Comparison of ENCODE assay signal across 9 mouse cellular contexts in genomic region chr11:101896546-101897361, GRCm38 (mm10). TPM values are rescaled to one million over a fixed set of nuclear protein-coding genes. Genes with fewer than 3 reads are reported as not detected.
A peak's percentile ranks its signal among the peaks of the same experiment; 100 is the strongest.
DNase-seq lines count a peak whose midpoint lies in the region; ATAC-seq lines count a peak whose summit lies in the region.
"Had no signal": no experiment of that assay in that cellular context is flagged by ENCODE, and none has a peak within 500 bp of the region (broad histone marks: within the 10 kb centered on the region; RNA-seq: fewer than 3 reads in every experiment).

No protein-coding gene starts in this region.

- no peak overlapping the region for H3K4me3 ChIP-seq in forebrain, embryonic 10.5 days
- H3K4me3 ChIP-seq in forebrain, embryonic 13.5 days: no peak overlapping the region
- no peak overlapping the region for H3K4me3 ChIP-seq in embryonic facial prominence, embryonic 12.5 days
- H3K4me3 ChIP-seq in kidney, embryonic 15.5 days (replicated peaks): no peak overlapping the region
- H3K4me3 ChIP-seq in neural tube, embryonic 11.5 days (ENCODE audit: low read depth, low read length): no peak overlapping the region

- intact Hi-C loops in left cerebral cortex, postnatal 36 days (cut with DNase I): no loop called here

- no peak overlapping the region for H3K4me2 ChIP-seq in forebrain, embryonic 13.5 days
- no peak overlapping the region; the same call in 1 of the 2 replicates for H3K4me2 ChIP-seq in embryonic facial prominence, embryonic 12.5 days (replicated peaks)
- no peak overlapping the region for H3K4me2 ChIP-seq in kidney, embryonic 15.5 days
- no peak overlapping the region for H3K4me2 ChIP-seq in neural tube, embryonic 11.5 days (ENCODE audit: low read depth)

- ATAC-seq in forebrain, embryonic 13.5 days: no peak
- ATAC-seq in embryonic facial prominence, embryonic 12.5 days (ENCODE audit: insufficient number of reproducible peaks, insufficient read depth, low FRiP score, low TSS enrichment): no peak
- ATAC-seq in kidney, embryonic 15.5 days (replicated peaks; ENCODE audit: low FRiP score): peak; percentile 84
- no peak for ATAC-seq in neural tube, embryonic 11.5 days (ENCODE audit: insufficient read depth, low FRiP score, low TSS enrichment)
- ATAC-seq in activated CD4-positive, CD25-positive, alpha-beta regulatory T cell, adult 4 months: no peak

- WGBS in forebrain, embryonic 10.5 days: 39% methylated on average over 13 of the region's 13 CpGs
- WGBS in forebrain, embryonic 13.5 days: 60% methylated on average over 13 of the region's 13 CpGs
- 32% methylated on average over 13 of the region's 13 CpGs for WGBS in embryonic facial prominence, embryonic 12.5 days
- 10% methylated on average over 13 of the region's 13 CpGs for WGBS in kidney, embryonic 15.5 days
- WGBS in neural tube, embryonic 11.5 days: 7% methylated on average over 13 of the region's 13 CpGs

- no peaks in the 10 kb centered on the region for H3K9me3 ChIP-seq in forebrain, embryonic 10.5 days
- no peaks in the 10 kb centered on the region for H3K9me3 ChIP-seq in forebrain, embryonic 13.5 days (replicated peaks)
- no peaks in the 10 kb centered on the region for H3K9me3 ChIP-seq in embryonic facial prominence, embryonic 12.5 days
- H3K9me3 ChIP-seq in kidney, embryonic 15.5 days (replicated peaks): no peaks in the 10 kb centered on the region; the same call in 1 of the 2 replicates
- H3K9me3 ChIP-seq in neural tube, embryonic 11.5 days (ENCODE audit: control insufficient read depth, low read length): no peaks in the 10 kb centered on the region

- no peaks in the 10 kb centered on the region for H3K36me3 ChIP-seq in forebrain, embryonic 10.5 days (replicated peaks)
- no peaks in the 10 kb centered on the region for H3K36me3 ChIP-seq in forebrain, embryonic 13.5 days (ENCODE audit: poor library complexity, severe bottlenecking)
- no peaks in the 10 kb centered on the region for H3K36me3 ChIP-seq in embryonic facial prominence, embryonic 12.5 days
- H3K36me3 ChIP-seq in kidney, embryonic 15.5 days: no peaks in the 10 kb centered on the region
- no peaks in the 10 kb centered on the region for H3K36me3 ChIP-seq in neural tube, embryonic 11.5 days (ENCODE audit: control insufficient read depth, insufficient read depth, low read length)

- peaks cover 40% of the 10 kb centered on the region for H3K27me3 ChIP-seq in forebrain, embryonic 10.5 days (ENCODE audit: poor library complexity, severe bottlenecking)
- peaks cover 25% of the 10 kb centered on the region for H3K27me3 ChIP-seq in forebrain, embryonic 13.5 days
- H3K27me3 ChIP-seq in embryonic facial prominence, embryonic 12.5 days: 0 out of 2 replicates have a peak, but pooled peaks cover 13% of the 10 kb centered on the region
- peaks cover 42% of the 10 kb centered on the region for H3K27me3 ChIP-seq in kidney, embryonic 15.5 days
- 0 out of 2 replicates have a peak, but pooled peaks cover 2% of the 10 kb centered on the region for H3K27me3 ChIP-seq in neural tube, embryonic 11.5 days (ENCODE audit: control insufficient read depth, insufficient read depth, low read length)

- H3K27ac ChIP-seq in forebrain, embryonic 10.5 days: peak overlapping the region; percentile 66
- no peak overlapping the region for H3K27ac ChIP-seq in forebrain, embryonic 13.5 days
- H3K27ac ChIP-seq in embryonic facial prominence, embryonic 12.5 days: 0 out of 2 replicates have a peak overlapping the region, but pooled peaks have one; percentile 17
- peak overlapping the region; percentile 76 for H3K27ac ChIP-seq in kidney, embryonic 15.5 days
- 0 out of 2 replicates have a peak overlapping the region, but pooled peaks have one; percentile 14 for H3K27ac ChIP-seq in neural tube, embryonic 11.5 days (ENCODE audit: low read depth, low read length)

- no peak for DNase-seq in forebrain, embryonic 10.5 days (ENCODE audit: extremely low spot score, low spot score)
- DNase-seq in neural tube, embryonic 11.5 days (ENCODE audit: low spot score): peak; percentile 59
- DNase-seq in layer of hippocampus, postnatal 14 days (ENCODE audit: low spot score in 2 of 2): no peak
- no peak for DNase-seq in left cerebral cortex, postnatal 36 days (ENCODE audit: low spot score in 2 of 2)

- peaks cover 37% of the 10 kb centered on the region for H3K4me1 ChIP-seq in forebrain, embryonic 10.5 days
- peaks cover 2% of the 10 kb centered on the region for H3K4me1 ChIP-seq in forebrain, embryonic 13.5 days
- peaks cover 36% of the 10 kb centered on the region for H3K4me1 ChIP-seq in embryonic facial prominence, embryonic 12.5 days
- H3K4me1 ChIP-seq in kidney, embryonic 15.5 days: peaks cover 64% of the 10 kb centered on the region
- peaks cover 14% of the 10 kb centered on the region for H3K4me1 ChIP-seq in neural tube, embryonic 11.5 days (ENCODE audit: control insufficient read depth, insufficient read depth, low read length)

- H3K9ac ChIP-seq in forebrain, embryonic 13.5 days: no peak overlapping the region
- H3K9ac ChIP-seq in embryonic facial prominence, embryonic 12.5 days: no peak overlapping the region
- no peak overlapping the region for H3K9ac ChIP-seq in kidney, embryonic 15.5 days
- H3K9ac ChIP-seq in neural tube, embryonic 11.5 days (ENCODE audit: low read length): no peak overlapping the region

RNA-seq across cellular contexts. Expression of gene Meox1, which starts 2.6 kb away (rescaled TPM):
- 0.86 and 0.97 TPM in 2 replicates for polyA plus RNA-seq in forebrain, embryonic 10.5 days (2016; fragmentation: Nextera tagmentation; extraction: Ambion mirVana)
- 0.17 and 0.30 TPM in 2 replicates for polyA plus RNA-seq in forebrain, embryonic 13.5 days (2015; fragmentation: Nextera tagmentation; extraction: Ambion mirVana)
- 10.0 and 10.9 TPM in 2 replicates for polyA plus RNA-seq in embryonic facial prominence, embryonic 12.5 days (2016; fragmentation: Nextera tagmentation; extraction: Ambion mirVana)
- 13.6 and 15.4 TPM in 2 replicates for polyA plus RNA-seq in kidney, embryonic 15.5 days (2015; fragmentation: Nextera tagmentation; extraction: Ambion mirVana)
- polyA plus RNA-seq in neural tube, embryonic 11.5 days (2014; fragmentation: Nextera tagmentation; extraction: Ambion mirVana): 19.9 and 23.9 TPM in 2 replicates
- not detected for polyA plus RNA-seq in activated CD4-positive, CD25-positive, alpha-beta regulatory T cell, adult 4 months (2017; shearing (Covaris generic))
- total RNA-seq in layer of hippocampus, postnatal 14 days (2021): 1 to 10 TPM; 1.9 to 2.0 TPM
- under 1 TPM; 0.34 to 0.49 TPM for total RNA-seq in left cerebral cortex, postnatal 36 days (2021)
- total RNA-seq: megakaryocyte-erythroid progenitor cell, adult 5-6 weeks had no signal
